Mouse (Mus musculus) layer of hippocampus, postnatal 25 days (tissue): Measurements from ENCODE around the gene Pdzrn3. TPM values are rescaled to one million over a fixed set of nuclear protein-coding genes. Genes with fewer than 3 reads are reported as not detected.

Source experiments
- DNase-seq, 2 experiments: peaks; one replicate each; pipeline ENCODE4 v3.0.0; 2022; ENCODE audit warnings: mixed read lengths in 2 of 2, low spot score in 1 of 2; ENCODE audit errors: extremely low spot score in 1 of 2
- total RNA-seq, 2 experiments: library from RNA; stranded (reverse); gene quantifications; 2 replicates each; pipeline ENCODE4 v1.2.3; 2021

Pdzrn3 gene
- total RNA-seq, 2 experiments from 2014 or later, result 8.4 to 9.9 TPM

- DNase-seq, result no peak
Observed at GRCm38 (mm10) chr6:101374186-101374585, 3.5 kb downstream of the Pdzrn3 start.

- no peak for DNase-seq
Observed at GRCm38 (mm10) chr6:101372982-101373381, 4.7 kb downstream of the Pdzrn3 start.

GRCm38 (mm10) chr6:101366809-101367602, 10.7 kb downstream of the Pdzrn3 start:
- DNase-seq, result no peak

GRCm38 (mm10) chr6:101365795-101366194, 11.9 kb downstream of the Pdzrn3 start:
- no peak for DNase-seq

- no peak for DNase-seq
Observed at GRCm38 (mm10) chr6:101363904-101364303, 13.8 kb downstream of the Pdzrn3 start.

GRCm38 (mm10) chr6:101362728-101363127, 15.0 kb downstream of the Pdzrn3 start:
- DNase-seq, result no peak

- no peak for DNase-seq
Observed at GRCm38 (mm10) chr6:101362268-101362667, 15.4 kb downstream of the Pdzrn3 start.

GRCm38 (mm10) chr6:101360211-101360737, 17.4 kb downstream of the Pdzrn3 start:
- DNase-seq, result no peak

- no peak for DNase-seq
Observed at GRCm38 (mm10) chr6:101359646-101360045, 18.1 kb downstream of the Pdzrn3 start.

GRCm38 (mm10) chr6:101354887-101355286, 22.8 kb downstream of the Pdzrn3 start:
- DNase-seq, result no peak

- DNase-seq, result no peak
Observed at GRCm38 (mm10) chr6:101354230-101354881, 23.3 kb downstream of the Pdzrn3 start.

- no peak for DNase-seq
Observed at GRCm38 (mm10) chr6:101353701-101354100, 24.0 kb downstream of the Pdzrn3 start.

GRCm38 (mm10) chr6:101352626-101353025, 25.1 kb downstream of the Pdzrn3 start:
- no peak for DNase-seq

- DNase-seq, result no peak
Observed at GRCm38 (mm10) chr6:101351100-101351499, 26.6 kb downstream of the Pdzrn3 start.

- no peak for DNase-seq
Observed at GRCm38 (mm10) chr6:101350414-101350973, 27.2 kb downstream of the Pdzrn3 start.

GRCm38 (mm10) chr6:101348496-101348895, 29.2 kb downstream of the Pdzrn3 start:
- no peak for DNase-seq

- no peak for DNase-seq
Observed at GRCm38 (mm10) chr6:101340051-101340450, 37.6 kb downstream of the Pdzrn3 start.

- no peak for DNase-seq
Observed at GRCm38 (mm10) chr6:101337842-101338528, 39.7 kb downstream of the Pdzrn3 start.

- no peak for DNase-seq
Observed at GRCm38 (mm10) chr6:101336660-101337059, 41.0 kb downstream of the Pdzrn3 start.

- DNase-seq, result no peak
Observed at GRCm38 (mm10) chr6:101335744-101336143, 42.0 kb downstream of the Pdzrn3 start.

GRCm38 (mm10) chr6:101334495-101334894, 43.2 kb downstream of the Pdzrn3 start:
- DNase-seq, result no peak
